Mouse (Mus musculus): ENCODE measurements around the gene Serpinb9b.

DNA sequence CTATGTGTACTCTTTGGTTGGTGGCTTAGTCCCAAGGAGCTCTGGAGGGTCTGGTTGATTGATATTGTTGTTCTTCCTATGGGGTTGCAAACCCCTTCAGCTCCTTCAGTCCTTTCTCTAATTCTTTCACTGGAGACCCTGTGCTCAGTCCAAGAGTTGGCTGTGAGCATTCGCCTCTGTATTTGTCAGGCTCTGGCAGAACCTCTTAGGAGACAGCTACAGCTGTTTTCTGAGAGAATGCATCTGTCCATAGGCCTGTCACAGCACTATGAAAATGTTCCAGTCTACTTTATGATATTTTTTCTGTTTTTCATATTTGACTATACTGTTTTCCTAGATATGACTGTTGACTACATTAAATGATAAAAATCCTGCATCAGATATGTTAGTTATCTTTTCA, 14.8 kb upstream of the Serpinb9b start:
- TF ChIP-seq CTCF (conservative IDR thresholded peaks at IDR 0.05; ENCODE audit: insufficient read depth, insufficient read length, low read depth, low read length), result no peak
- TF ChIP-seq POLR2A (IDR thresholded peaks at IDR 0.05; ENCODE audit: low read depth, low read length), result no peak

Measured in kidney, adult 2 months (tissue).